Mouse (Mus musculus) liver, embryonic 15.5 days (tissue): ENCODE measurements around the gene Gm21987. TPM values are rescaled to one million over a fixed set of nuclear protein-coding genes. Genes with fewer than 3 reads are reported as not detected.

ENCODE experiments used
- ATAC-seq: fragments of 200-750 bp; cut with Nextera tagmentation; 2 replicates; pipeline ENCODE4 v1.8.0; 2017; ENCODE audit warnings: moderate number of reproducible peaks, mild to moderate bottlenecking, moderate library complexity; ENCODE audit not compliant: insufficient read depth
- H3K27ac ChIP-seq: fragments of 300-500 bp; sonication (generic); replicated peaks from 2 replicates; pipeline ENCODE4 v1.5.1; 2015; ENCODE audit warnings: mild to moderate bottlenecking, inconsistent platforms
- H3K27me3 ChIP-seq: fragments of 300-500 bp; sonication (generic); 2 replicates; pipeline ENCODE4 v1.6.1; 2015; ENCODE audit warnings: mild to moderate bottlenecking, inconsistent platforms
- H3K36me3 ChIP-seq: fragments of 300-500 bp; sonication (generic); replicated peaks from 2 replicates; pipeline ENCODE4 v1.6.1; 2015; ENCODE audit warnings: moderate library complexity, mild to moderate bottlenecking, inconsistent platforms
- H3K4me1 ChIP-seq: fragments of 300-500 bp; sonication (generic); replicated peaks from 2 replicates; pipeline ENCODE4 v1.6.1; 2015; ENCODE audit warnings: inconsistent platforms
- H3K4me2 ChIP-seq: fragments of 300-500 bp; sonication (generic); 2 replicates; pipeline ENCODE4 v1.6.1; 2015; ENCODE audit warnings: moderate library complexity, mild to moderate bottlenecking, inconsistent platforms
- H3K4me3 ChIP-seq: fragments of 300-500 bp; sonication (generic); replicated peaks from 2 replicates; pipeline ENCODE4 v1.5.1; 2015; ENCODE audit warnings: mild to moderate bottlenecking, inconsistent platforms
- H3K9ac ChIP-seq: fragments of 300-500 bp; sonication (generic); 2 replicates; pipeline ENCODE4 v1.6.1; 2015; ENCODE audit warnings: moderate library complexity, mild to moderate bottlenecking, inconsistent platforms
- H3K9me3 ChIP-seq: fragments of 300-500 bp; sonication (generic); replicated peaks from 2 replicates; pipeline ENCODE4 v1.6.1; 2016; ENCODE audit warnings: inconsistent platforms
- WGBS: fragments of 180-500 bp; shearing (Covaris S2); methylation state at CpG from one replicate; pipeline ENCODE4 v1.1.7; 2015; ENCODE audit warnings: mixed read lengths; ENCODE audit not compliant: insufficient replicate concordance; 5-methylcytosine and 5-hydroxymethylcytosine counted together
- polyA plus RNA-seq: library from polyadenylated mRNA; unstranded; fragments of >200 nt; fragmentation: Nextera tagmentation; extraction: Ambion mirVana; gene quantifications from 2 replicates; pipeline ENCODE4 v1.2.1, GENCODE M21; 2015

Gm21987 gene
- polyA plus RNA-seq, 1 experiment from 2014 or later: not detected

- Histone ChIP-seq H3K27ac (no peak overlapping the region), H3K4me1 (peaks cover 68% of the 10 kb centered on the region), H3K9ac (no peak overlapping the region), H3K27me3 (no peaks in the 10 kb centered on the region), H3K36me3 (peaks cover 33% of the 10 kb centered on the region), H3K4me2 (no peak overlapping the region), H3K9me3 (no peaks in the 10 kb centered on the region), H3K4me3 (no peak overlapping the region)
- WGBS: 72% methylated on average over 3 of the region's 3 CpGs
- ATAC-seq: no peak
These were observed 33.1 kb downstream of the Gm21987 start for GRCm38 (mm10) chr16:38379926-38380325.

- ATAC-seq: peak; percentile 77
- Histone ChIP-seq H3K4me1 (peaks cover 65% of the 10 kb centered on the region), H3K9me3 (no peaks in the 10 kb centered on the region), H3K4me2 (peak overlapping the region; percentile 16; the same call in 1 of the 2 replicates), H3K4me3 (no peak overlapping the region), H3K9ac (no peak overlapping the region), H3K27ac (peak overlapping the region; percentile 60), H3K36me3 (peaks cover 3% of the 10 kb centered on the region), H3K27me3 (no peaks in the 10 kb centered on the region)
- 16% methylated on average over 2 of the region's 2 CpGs for WGBS
These were observed 36.8 kb downstream of the Gm21987 start for GRCm38 (mm10) chr16:38383683-38384082.

DNA sequence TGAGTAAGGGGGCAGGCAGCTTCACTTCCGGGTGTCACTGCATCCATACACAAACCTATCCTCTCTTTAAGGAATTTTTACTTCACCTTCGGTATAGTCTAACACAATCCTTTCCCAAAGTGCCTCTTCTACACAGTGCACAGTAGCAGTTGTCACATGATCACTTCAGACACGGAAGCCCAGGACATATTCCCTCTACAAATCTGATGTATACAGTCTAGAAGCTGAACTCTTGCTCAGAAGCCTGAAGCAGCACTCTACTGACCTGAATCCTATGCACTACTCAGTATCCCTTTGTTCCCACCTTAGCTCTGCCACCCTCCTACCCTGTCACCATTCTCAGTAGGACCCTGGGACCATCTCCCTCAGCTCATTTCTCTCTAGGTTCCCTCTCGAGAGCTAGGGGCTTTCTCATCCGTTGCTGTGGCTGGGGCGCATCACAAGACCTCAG lies 38.4 kb downstream of the Gm21987 start:
- 77% methylated on average over 6 of the region's 6 CpGs for WGBS
- H3K27ac ChIP-seq: peak overlapping the region; percentile 60; the same call in 1 of the 2 replicates
- ATAC-seq: no peak

GRCm38 (mm10) chr16:38385700-38386099 lies 38.9 kb downstream of the Gm21987 start:
- H3K27me3 ChIP-seq: no peaks in the 10 kb centered on the region
- no peaks in the 10 kb centered on the region for H3K9me3 ChIP-seq
- H3K27ac ChIP-seq: no peak overlapping the region
- 78% methylated on average over 4 of the region's 4 CpGs for WGBS
- no peak overlapping the region for H3K4me2 ChIP-seq
- H3K4me1 ChIP-seq: peaks cover 54% of the 10 kb centered on the region
- no peaks in the 10 kb centered on the region for H3K36me3 ChIP-seq
- H3K4me3 ChIP-seq: no peak overlapping the region
- no peak overlapping the region for H3K9ac ChIP-seq
- ATAC-seq: no peak

More for the DNA sequence above, 38.4 kb downstream of the Gm21987 start:
- Histone ChIP-seq H3K4me1 (peaks cover 54% of the 10 kb centered on the region), H3K4me2 (no peak overlapping the region), H3K4me3 (no peak overlapping the region), H3K9me3 (no peaks in the 10 kb centered on the region), H3K9ac (no peak overlapping the region), H3K27me3 (no peaks in the 10 kb centered on the region), H3K36me3 (no peaks in the 10 kb centered on the region)

- ATAC-seq: peak; percentile 65
- Histone ChIP-seq H3K4me2 (peak overlapping the region; percentile 42), H3K36me3 (no peaks in the 10 kb centered on the region), H3K27me3 (no peaks in the 10 kb centered on the region), H3K9ac (no peak overlapping the region), H3K9me3 (no peaks in the 10 kb centered on the region), H3K4me3 (no peak overlapping the region), H3K27ac (peak overlapping the region; percentile 53), H3K4me1 (peaks cover 53% of the 10 kb centered on the region)
- WGBS: 30% methylated on average over 6 of the region's 6 CpGs
These were observed 40.5 kb downstream of the Gm21987 start for GRCm38 (mm10) chr16:38387389-38387788.

DNA sequence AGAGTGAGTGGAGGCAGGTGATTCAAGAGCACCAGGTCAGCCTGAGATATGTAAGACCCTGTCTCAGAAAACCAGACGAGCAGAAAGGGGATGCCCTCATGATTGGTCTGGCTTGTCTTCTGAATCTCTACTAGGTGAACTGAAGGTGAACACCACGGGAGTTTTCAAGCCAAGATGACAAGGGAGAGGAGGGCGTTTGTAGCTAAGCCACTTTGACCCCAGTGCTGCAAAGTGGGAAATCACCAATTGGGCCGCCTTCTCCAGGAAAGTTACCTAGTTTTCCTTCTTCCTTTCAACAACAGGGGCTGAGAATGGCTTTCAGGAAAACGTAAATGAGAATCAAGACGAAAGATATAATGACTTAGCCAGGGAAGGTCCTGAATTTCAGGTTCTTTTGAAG lies 41.9 kb downstream of the Gm21987 start:
- H3K9me3 ChIP-seq: no peaks in the 10 kb centered on the region
- H3K9ac ChIP-seq: no peak overlapping the region
- H3K27ac ChIP-seq: no peak overlapping the region
- 66% methylated on average over 6 of the region's 6 CpGs for WGBS
- H3K4me1 ChIP-seq: peaks cover 41% of the 10 kb centered on the region
- no peaks in the 10 kb centered on the region for H3K36me3 ChIP-seq
- H3K4me2 ChIP-seq: no peak overlapping the region
- no peaks in the 10 kb centered on the region for H3K27me3 ChIP-seq
- no peak overlapping the region for H3K4me3 ChIP-seq
- ATAC-seq: no peak

DNA sequence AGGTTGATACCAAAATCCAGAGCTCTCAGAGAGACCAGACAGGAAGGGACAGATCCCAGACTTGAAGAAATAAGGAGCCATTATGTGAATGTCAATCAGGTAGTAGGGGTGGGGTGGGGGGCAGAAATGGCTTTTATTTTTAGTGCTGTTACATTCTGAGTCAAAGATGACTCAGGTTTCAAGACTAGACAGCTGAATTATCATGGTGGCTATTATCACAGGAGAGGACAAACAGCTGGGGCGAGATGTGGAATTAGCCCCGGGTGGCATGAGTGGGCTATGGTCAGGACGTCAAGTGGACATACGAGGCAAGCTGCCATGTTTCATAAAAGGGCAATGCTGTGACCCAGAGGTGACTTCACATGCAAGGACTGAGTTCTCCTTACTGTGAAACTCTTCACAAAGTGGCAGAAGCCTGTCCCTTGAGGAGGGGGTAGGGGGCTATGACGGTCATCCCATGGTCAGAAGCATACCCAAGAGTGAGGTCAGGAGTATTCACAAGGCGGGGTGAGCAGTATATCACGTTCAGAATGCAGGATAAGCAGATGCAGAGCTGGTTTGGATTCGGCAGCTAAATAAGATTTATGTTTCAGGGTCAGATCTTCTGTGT lies 42.5 kb downstream of the Gm21987 start:
- Histone ChIP-seq H3K27ac (no peak overlapping the region), H3K4me3 (no peak overlapping the region), H3K9me3 (no peaks in the 10 kb centered on the region), H3K4me2 (no peak overlapping the region), H3K36me3 (no peaks in the 10 kb centered on the region), H3K27me3 (no peaks in the 10 kb centered on the region), H3K4me1 (peaks cover 39% of the 10 kb centered on the region), H3K9ac (no peak overlapping the region)
- ATAC-seq: no peak
- WGBS: 65% methylated on average over 8 of the region's 8 CpGs

DNA sequence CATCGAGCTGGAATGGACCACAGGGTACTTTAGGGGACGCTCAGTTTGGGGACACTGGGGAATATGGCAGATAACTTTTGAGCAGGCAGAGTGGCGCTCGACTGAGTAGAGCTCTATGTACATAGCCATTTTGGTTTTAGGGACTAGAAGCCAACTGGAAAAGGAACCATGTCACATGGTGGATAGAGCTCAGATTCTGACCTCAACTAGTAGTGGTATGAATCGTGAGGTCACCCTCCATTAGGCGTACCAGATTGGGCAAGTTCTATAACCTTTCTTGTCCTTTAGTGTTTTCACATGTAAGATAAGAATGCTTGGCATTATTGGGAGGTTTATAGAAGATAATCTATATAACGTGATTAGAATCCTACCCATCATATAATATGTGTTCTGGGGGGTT lies 43.5 kb downstream of the Gm21987 start:
- Histone ChIP-seq H3K36me3 (no peaks in the 10 kb centered on the region), H3K27ac (no peak overlapping the region), H3K4me3 (no peak overlapping the region), H3K9ac (no peak overlapping the region), H3K27me3 (no peaks in the 10 kb centered on the region), H3K4me1 (peaks cover 35% of the 10 kb centered on the region), H3K9me3 (no peaks in the 10 kb centered on the region), H3K4me2 (no peak overlapping the region)
- WGBS: 74% methylated on average over 7 of the region's 7 CpGs
- ATAC-seq: no peak

DNA sequence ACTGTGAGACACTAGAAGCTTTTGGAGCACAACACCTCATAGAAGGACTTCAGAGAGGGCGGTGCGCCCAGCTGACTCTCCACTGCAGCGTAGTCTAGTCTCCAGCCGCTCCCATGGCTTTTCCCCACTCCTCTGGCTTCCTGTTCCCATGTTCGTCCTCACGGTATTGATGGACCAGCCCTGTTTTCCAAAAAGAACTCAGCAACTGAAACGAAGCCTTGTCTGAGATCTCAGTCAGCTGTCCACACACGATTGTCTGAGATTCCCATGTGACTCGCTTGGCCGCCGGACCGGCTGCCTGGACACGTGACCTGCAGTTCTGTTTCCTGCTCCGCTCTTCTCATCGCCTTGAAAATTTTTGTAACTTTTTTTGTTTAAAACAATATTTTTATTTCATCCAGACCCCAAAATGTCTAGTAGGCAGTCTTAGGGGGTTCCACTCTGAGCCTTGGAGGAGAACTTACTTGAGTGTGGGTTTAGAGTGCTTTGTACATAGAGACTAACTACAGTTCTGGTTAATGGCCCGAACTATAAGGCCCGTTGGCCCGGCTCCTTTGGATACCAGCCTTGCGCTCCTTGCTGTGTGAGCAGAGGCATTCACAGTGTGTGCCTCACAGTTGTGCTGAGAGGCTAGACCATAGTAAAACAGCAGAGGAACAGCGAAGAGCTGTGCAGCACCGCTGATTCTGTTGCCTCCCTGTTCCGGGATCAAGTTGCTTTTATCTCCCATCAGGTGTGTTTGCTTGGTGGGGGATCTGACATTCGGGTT lies 45.5 kb downstream of the Gm21987 start:
- Histone ChIP-seq H3K4me1 (peaks cover 28% of the 10 kb centered on the region), H3K9ac (no peak overlapping the region), H3K4me3 (no peak overlapping the region), H3K9me3 (no peaks in the 10 kb centered on the region), H3K27ac (no peak overlapping the region), H3K4me2 (no peak overlapping the region), H3K27me3 (no peaks in the 10 kb centered on the region), H3K36me3 (no peaks in the 10 kb centered on the region)
- ATAC-seq: no peak
- 77% methylated on average over 23 of the region's 23 CpGs for WGBS

- H3K4me3 ChIP-seq: no peak overlapping the region
- no peaks in the 10 kb centered on the region for H3K36me3 ChIP-seq
- H3K4me1 ChIP-seq: peaks cover 25% of the 10 kb centered on the region
- H3K27ac ChIP-seq: no peak overlapping the region
- H3K4me2 ChIP-seq: no peak overlapping the region
- 53% methylated on average over 8 of the region's 8 CpGs for WGBS
- H3K9ac ChIP-seq: no peak overlapping the region
- no peak for ATAC-seq
- no peaks in the 10 kb centered on the region for H3K9me3 ChIP-seq
- no peaks in the 10 kb centered on the region for H3K27me3 ChIP-seq
These were observed 47.4 kb downstream of the Gm21987 start for GRCm38 (mm10) chr16:38394191-38394618.

DNA sequence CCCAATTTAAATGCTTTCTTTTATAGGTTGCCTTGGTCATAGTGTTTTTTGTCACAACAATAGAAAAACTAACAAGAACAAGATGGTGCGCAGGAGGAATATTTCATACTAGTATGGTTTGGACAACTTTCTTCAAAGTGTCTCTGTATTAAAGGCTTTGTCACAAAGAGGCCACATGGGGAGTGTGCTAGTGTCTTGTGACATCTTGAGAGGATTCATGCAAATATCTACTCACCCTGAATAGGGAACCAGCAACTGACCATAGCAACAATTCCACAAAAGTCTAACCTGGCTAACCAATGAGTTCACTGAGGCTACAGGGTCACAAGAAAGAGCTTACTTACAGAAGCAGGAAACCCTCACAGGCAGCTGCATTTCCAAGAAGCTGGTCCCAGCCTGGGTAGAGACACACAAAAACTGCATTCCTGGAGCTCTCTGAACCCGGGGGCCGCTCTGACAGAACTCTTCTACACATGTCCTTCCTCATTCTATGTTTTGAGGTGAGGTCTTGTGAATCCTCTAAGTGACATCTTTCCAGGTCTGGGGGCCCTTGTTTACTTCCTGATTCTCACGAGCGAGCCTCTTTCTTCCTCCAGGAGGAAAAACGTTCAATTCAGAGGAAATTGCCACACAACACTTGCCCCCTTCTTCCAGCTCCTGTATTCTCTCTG lies 48.4 kb downstream of the Gm21987 start:
- ATAC-seq: no peak
- no peak overlapping the region for H3K27ac ChIP-seq
- H3K4me1 ChIP-seq: peaks cover 35% of the 10 kb centered on the region
- H3K27me3 ChIP-seq: no peaks in the 10 kb centered on the region
- H3K9ac ChIP-seq: no peak overlapping the region
- H3K36me3 ChIP-seq: no peaks in the 10 kb centered on the region
- no peak overlapping the region for H3K4me2 ChIP-seq
- no peaks in the 10 kb centered on the region for H3K9me3 ChIP-seq
- WGBS: 32% methylated on average over 6 of the region's 6 CpGs
- H3K4me3 ChIP-seq: no peak overlapping the region
